Mouse (Mus musculus) neural tube, postnatal 0 days (tissue): ENCODE measurements around the gene Best1. TPM values are rescaled to one million over a fixed set of nuclear protein-coding genes. Genes with fewer than 3 reads are reported as not detected.

Experiments used
- polyA plus RNA-seq: library from polyadenylated mRNA; unstranded; fragments of >200 nt; fragmentation: Nextera tagmentation; extraction: Ambion mirVana; gene quantifications from 2 replicates; pipeline ENCODE4 v1.2.1, GENCODE M21; 2015

Gene Best1
- 4.6 and 4.9 TPM in 2 replicates for polyA plus RNA-seq

DNA sequence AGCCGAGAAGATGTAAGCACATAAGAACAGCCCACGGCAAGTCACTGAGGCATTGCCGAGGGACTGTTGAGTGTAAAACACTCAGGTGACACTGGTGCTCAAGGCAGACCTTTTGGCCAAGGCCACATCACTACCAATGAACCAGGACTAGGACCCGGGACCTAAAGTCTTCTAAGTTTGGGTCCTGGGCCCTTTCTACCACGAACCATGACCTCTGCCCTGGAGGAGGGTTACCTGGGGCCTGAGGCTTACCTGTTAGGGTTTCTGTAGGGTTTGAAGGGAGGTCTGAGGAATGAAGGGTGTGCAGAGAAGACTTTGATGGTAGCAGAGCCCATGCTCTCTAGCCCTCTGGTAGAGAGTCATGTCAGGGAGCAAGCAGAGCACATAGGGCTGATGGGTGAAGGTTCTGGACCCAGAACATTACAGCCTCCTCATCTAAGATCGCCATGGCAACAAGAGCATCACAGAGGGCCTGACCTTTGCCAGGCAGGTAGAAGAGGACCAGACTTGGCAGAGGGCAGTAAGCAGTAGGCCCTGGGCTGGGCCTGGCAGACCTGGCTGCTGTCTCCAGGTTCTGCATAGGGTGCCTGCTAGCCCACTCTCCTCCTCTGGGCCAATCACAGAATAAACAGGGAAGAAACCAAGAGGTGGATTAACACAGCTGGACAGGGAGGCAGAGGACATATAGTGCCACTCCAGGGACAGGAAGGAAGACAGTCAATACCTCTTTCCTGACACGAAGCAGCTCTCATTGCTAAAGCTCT lies at the start of gene Best1, which contains the start of gene Rab3il1:
Best1 (minus strand) TSS at position 428 of the 764 bp plus-strand sequence.
Rab3il1 (plus strand) TSS at position 464 of the 764 bp plus-strand sequence.

DNA sequence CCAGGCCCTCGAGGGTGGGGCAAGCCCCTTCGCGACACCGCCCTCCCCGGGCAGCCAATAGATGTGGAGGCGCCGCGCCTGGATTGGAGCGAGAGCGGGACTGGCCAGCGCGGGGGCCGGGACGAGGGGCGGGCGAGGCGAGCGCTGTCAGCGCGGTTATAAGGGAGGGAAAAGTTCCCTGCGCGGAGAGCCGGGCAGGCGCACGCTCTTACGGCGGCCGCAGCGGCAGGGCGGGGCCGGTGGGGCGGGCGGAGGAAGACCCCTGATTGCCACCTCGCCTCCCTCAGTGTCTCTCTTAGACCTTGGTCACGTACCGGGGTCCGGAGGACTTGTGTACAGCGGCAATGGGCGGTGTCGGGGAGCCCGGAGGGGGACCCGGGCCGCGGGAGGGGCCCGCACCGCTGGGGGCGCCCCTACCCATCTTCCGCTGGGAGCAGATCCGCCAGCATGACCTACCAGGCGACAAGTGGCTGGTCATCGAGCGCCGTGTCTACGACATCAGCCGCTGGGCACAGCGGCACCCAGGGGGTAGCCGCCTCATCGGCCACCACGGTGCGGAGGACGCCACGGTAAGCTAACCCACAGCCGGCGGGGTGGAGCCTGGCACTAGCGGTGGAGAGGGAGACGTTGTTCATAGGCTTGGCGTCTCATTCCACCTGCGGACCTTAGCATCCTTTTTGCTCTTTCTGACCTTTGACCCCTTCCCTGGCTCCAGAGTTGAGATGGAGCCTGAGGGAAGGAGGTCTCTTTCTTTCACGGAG lies 40.1 kb upstream of the Best1 start, which contains the start of gene Fads3:
Fads3 (plus strand) TSS at position 182 of the 761 bp plus-strand sequence.

DNA sequence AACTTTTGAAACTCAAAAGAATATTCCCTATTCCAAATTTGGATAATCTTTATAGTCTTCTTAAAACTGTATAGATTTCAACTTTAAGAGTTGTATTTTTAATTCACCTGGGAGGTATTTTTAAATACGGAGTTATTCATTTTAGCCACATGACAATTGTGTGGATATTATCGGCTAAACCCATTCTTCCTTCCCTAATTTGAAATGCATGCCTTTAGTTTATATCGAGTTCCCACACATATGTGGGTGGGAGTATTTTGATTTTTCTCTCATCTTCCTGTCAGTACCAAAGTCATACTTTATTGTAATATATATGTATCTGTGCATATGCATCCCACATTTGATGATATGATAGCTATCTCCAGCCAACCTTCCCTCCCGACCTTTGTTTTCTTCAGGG lies 21.2 kb downstream of the Best1 start, which contains the start of gene Fth1:
Fth1 (plus strand) TSS at position 341 of the 400 bp plus-strand sequence.

Other genes starting within 250 kb of the Best1 start
- not detected in 2 replicates for gene Scgb2a2, start 154.1 kb downstream of the Best1 start, polyA plus RNA-seq
- gene Incenp, start 102.1 kb downstream of the Best1 start, polyA plus RNA-seq: 14.6 and 20.2 TPM in 2 replicates
- 2,861 and 3,351 TPM in 2 replicates for gene Fth1, start 21.0 kb downstream of the Best1 start, polyA plus RNA-seq
- 22.8 and 23.5 TPM in 2 replicates for gene Rab3il1, start within 50 bp of the Best1 start, polyA plus RNA-seq
- 36.3 and 40.6 TPM in 2 replicates for gene Fads3, start 39.9 kb upstream of the Best1 start, polyA plus RNA-seq
- 224 and 246 TPM in 2 replicates for gene Fads2, start 100.1 kb upstream of the Best1 start, polyA plus RNA-seq
- gene Fads1, start 181.3 kb upstream of the Best1 start, polyA plus RNA-seq: 139 and 145 TPM in 2 replicates
- gene Tmem258, start 202.4 kb upstream of the Best1 start, polyA plus RNA-seq: 345 TPM in 2 replicates
- 16.6 and 18.9 TPM in 2 replicates for gene Fen1, start 202.5 kb upstream of the Best1 start, polyA plus RNA-seq
- 2.1 and 3.2 TPM in 2 replicates for gene Myrf, start 239.1 kb upstream of the Best1 start, polyA plus RNA-seq